Mouse (Mus musculus) midbrain, embryonic 15.5 days (tissue): ENCODE results near the gene Schip1. TPM values are rescaled to one million over a fixed set of nuclear protein-coding genes. Genes with fewer than 3 reads are reported as not detected.

Experiments
- ATAC-seq: fragments of 200-750 bp; cut with Nextera tagmentation; replicated peaks from 2 replicates; pipeline ENCODE4 v1.8.0; 2017; ENCODE audit warnings: moderate TSS enrichment
- H3K27ac ChIP-seq: fragments of 300-500 bp; sonication (generic); 2 replicates; pipeline ENCODE4 v1.5.1; 2015; ENCODE audit warnings: mild to moderate bottlenecking, inconsistent platforms
- H3K27me3 ChIP-seq: fragments of 300-500 bp; sonication (generic); replicated peaks from 2 replicates; pipeline ENCODE4 v1.6.1; 2015; ENCODE audit warnings: inconsistent platforms
- H3K36me3 ChIP-seq: fragments of 300-500 bp; sonication (generic); replicated peaks from 2 replicates; pipeline ENCODE4 v1.6.1; 2015; ENCODE audit warnings: inconsistent platforms
- H3K4me1 ChIP-seq: fragments of 300-500 bp; sonication (generic); 2 replicates; pipeline ENCODE4 v1.6.1; 2015; ENCODE audit warnings: inconsistent platforms
- H3K4me2 ChIP-seq: fragments of 300-500 bp; sonication (generic); 2 replicates; pipeline ENCODE4 v1.6.1; 2015; ENCODE audit warnings: inconsistent platforms, mild to moderate bottlenecking, moderate library complexity
- H3K4me3 ChIP-seq: fragments of 300-500 bp; sonication (generic); 2 replicates; pipeline ENCODE4 v1.5.1; 2015; ENCODE audit warnings: mild to moderate bottlenecking, inconsistent platforms
- H3K9ac ChIP-seq: fragments of 300-500 bp; sonication (generic); 2 replicates; pipeline ENCODE4 v1.6.1; 2015; ENCODE audit warnings: mild to moderate bottlenecking, inconsistent platforms
- H3K9me3 ChIP-seq: fragments of 300-500 bp; sonication (generic); 2 replicates; pipeline ENCODE4 v1.6.1; 2016; ENCODE audit warnings: inconsistent platforms
- WGBS: fragments of 180-500 bp; shearing (Covaris S2); methylation state at CpG from one replicate; pipeline ENCODE4 v1.1.7; 2015; ENCODE audit warnings: mixed read lengths; 5-methylcytosine and 5-hydroxymethylcytosine counted together
- polyA plus RNA-seq: library from polyadenylated mRNA; unstranded; fragments of >200 nt; fragmentation: Nextera tagmentation; extraction: Ambion mirVana; gene quantifications from 2 replicates; pipeline ENCODE4 v1.2.1, GENCODE M21; 2015

The Schip1 gene
- 129 and 137 TPM in 2 replicates for polyA plus RNA-seq

DNA sequence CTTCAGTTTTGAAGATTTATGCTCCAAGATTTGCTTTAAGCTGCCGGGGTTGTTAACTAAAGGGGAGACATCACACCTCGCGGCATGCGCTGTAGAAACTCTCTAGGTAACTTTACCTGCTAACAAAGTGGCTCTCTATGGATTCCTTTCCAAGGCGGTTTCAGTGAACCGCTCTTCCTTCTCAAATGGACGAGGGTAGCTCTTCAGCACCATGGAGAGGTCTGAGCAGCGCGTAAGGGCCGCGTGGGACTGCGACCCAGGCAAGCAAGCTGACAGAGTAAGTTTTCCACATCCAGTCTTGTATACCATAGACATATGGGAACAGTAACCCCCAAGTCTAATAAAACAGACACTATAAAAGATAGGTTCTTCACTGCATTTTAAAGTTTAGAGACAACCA lies at the start of gene Schip1:
Gene Schip1 (plus strand): TSS at position 72 of the 400 bp plus-strand sequence.
- H3K9ac ChIP-seq: no peak within 1 kb of the TSS
- no peaks in the 10 kb centered on the region for H3K4me1 ChIP-seq
- no peak within 1 kb of the TSS for H3K27ac ChIP-seq
- no peak for ATAC-seq
- no peak within 1 kb of the TSS for H3K4me2 ChIP-seq
- H3K4me3 ChIP-seq: no peak within 1 kb of the TSS
- no peaks in the 10 kb centered on the region for H3K27me3 ChIP-seq
- no peaks in the 10 kb centered on the region for H3K36me3 ChIP-seq
- WGBS: 40% methylated on average over 12 of the region's 12 CpGs
- H3K9me3 ChIP-seq: no peaks in the 10 kb centered on the region

DNA sequence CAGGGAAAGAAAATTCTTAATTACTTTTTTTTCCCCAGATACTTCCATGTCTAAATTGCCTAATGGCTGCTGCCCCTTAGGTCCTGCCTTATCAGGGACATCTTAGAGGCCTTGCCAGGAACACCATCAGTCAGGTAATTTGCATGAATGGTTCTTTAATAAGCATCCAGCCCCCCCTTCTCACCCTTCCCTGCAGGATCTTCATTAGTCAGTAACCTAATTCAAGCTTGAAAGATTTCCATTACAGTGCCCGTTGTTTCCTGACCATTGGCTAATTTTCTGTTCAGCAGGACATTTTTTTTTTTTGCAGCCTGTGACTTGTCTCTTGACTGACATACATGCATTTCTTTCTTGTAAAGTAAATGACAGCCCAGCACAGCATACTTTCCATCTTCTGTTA lies 48.8 kb upstream of the Schip1 start:
- Histone ChIP-seq H3K4me3 (no peak overlapping the region), H3K4me1 (0 out of 2 replicates have a peak, but pooled peaks cover 2% of the 10 kb centered on the region), H3K27ac (no peak overlapping the region), H3K4me2 (no peak overlapping the region), H3K36me3 (no peaks in the 10 kb centered on the region), H3K9ac (no peak overlapping the region), H3K9me3 (no peaks in the 10 kb centered on the region), H3K27me3 (no peaks in the 10 kb centered on the region)
- no peak for ATAC-seq
- WGBS: 25% methylated on average over 1 of the region's 1 CpGs

DNA sequence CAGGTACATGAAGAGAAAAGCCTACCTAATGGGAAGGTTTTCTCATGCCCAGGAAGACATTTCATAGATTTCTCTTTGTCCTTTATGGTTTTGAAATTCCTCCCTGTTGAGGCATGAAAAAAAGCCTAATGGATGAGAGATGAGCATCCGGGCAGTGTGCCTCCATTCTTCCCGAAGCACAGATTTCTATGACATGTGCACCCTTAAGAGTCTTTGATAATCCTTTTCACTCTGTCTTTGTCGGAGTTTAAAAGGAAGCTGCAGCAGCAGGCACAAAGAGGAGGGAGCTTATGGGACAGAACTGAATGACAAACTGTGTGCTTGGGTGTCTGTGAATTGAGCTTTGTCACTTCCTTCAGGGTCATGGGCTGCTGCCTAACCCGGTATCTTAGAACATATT lies 45.2 kb upstream of the Schip1 start:
- ATAC-seq: peak; percentile 76
- H3K4me3 ChIP-seq: no peak overlapping the region
- WGBS: 13% methylated on average over 4 of the region's 4 CpGs

DNA sequence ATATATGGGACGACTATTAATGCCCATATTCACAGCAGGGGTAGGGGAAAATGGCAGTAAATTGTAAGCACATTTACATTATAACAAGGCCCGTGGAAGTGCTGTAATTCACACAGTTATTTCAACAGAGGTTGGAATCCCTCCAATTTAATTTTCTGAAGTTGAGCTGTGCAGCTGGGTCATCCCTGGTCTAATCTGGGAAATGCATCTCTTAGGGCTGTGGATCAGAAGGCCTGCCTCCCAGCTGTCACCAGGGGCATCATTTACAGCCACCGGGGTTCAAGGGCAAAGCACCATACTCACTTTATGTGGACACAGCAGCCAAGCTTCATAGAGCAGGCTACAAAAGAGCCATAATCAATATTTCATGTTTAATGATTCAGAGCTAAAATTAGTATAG lies 28.5 kb upstream of the Schip1 start:
- Histone ChIP-seq H3K36me3 (no peaks in the 10 kb centered on the region), H3K9me3 (no peaks in the 10 kb centered on the region), H3K27me3 (no peaks in the 10 kb centered on the region), H3K9ac (no peak overlapping the region), H3K4me3 (no peak overlapping the region), H3K27ac (no peak overlapping the region), H3K4me2 (no peak overlapping the region), H3K4me1 (peaks cover 8% of the 10 kb centered on the region)
- peak; percentile 67; the same call in 1 of the 2 replicates for ATAC-seq
- WGBS: 22% methylated on average over 3 of the region's 3 CpGs

More for the DNA sequence above, 45.2 kb upstream of the Schip1 start:
- no peaks in the 10 kb centered on the region for H3K27me3 ChIP-seq
- H3K36me3 ChIP-seq: no peaks in the 10 kb centered on the region
- no peak overlapping the region for H3K4me2 ChIP-seq
- no peak overlapping the region for H3K9ac ChIP-seq
- H3K9me3 ChIP-seq: no peaks in the 10 kb centered on the region
- 0 out of 2 replicates have a peak, but pooled peaks cover 2% of the 10 kb centered on the region for H3K4me1 ChIP-seq
- no peak overlapping the region for H3K27ac ChIP-seq

DNA sequence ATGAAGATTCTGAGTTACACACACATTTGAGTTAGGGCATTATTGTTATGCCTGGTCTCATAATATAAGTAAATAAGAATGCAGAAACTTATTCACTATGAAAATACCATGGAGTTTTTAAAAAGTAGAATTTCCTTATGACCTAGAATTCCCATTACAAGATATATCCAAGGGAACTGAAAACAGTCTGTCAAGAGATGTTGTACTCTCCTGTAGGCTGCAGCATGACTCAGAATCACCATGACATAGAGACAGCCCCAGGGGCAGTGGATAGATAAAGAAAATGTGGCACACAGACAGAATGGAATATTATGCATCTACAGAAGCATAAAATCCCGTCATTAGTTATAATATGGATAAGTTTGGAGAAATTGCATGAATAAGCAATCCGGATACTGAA lies 21.7 kb upstream of the Schip1 start:
- peaks cover 6% of the 10 kb centered on the region; the same call in 1 of the 2 replicates for H3K4me1 ChIP-seq
- no peaks in the 10 kb centered on the region for H3K36me3 ChIP-seq
- no peaks in the 10 kb centered on the region for H3K27me3 ChIP-seq
- ATAC-seq: no peak
- H3K4me3 ChIP-seq: no peak overlapping the region
- H3K9me3 ChIP-seq: no peaks in the 10 kb centered on the region
- no peak overlapping the region for H3K27ac ChIP-seq
- no peak overlapping the region for H3K4me2 ChIP-seq
- no peak overlapping the region for H3K9ac ChIP-seq
- 89% methylated on average over 2 of the region's 2 CpGs for WGBS

DNA sequence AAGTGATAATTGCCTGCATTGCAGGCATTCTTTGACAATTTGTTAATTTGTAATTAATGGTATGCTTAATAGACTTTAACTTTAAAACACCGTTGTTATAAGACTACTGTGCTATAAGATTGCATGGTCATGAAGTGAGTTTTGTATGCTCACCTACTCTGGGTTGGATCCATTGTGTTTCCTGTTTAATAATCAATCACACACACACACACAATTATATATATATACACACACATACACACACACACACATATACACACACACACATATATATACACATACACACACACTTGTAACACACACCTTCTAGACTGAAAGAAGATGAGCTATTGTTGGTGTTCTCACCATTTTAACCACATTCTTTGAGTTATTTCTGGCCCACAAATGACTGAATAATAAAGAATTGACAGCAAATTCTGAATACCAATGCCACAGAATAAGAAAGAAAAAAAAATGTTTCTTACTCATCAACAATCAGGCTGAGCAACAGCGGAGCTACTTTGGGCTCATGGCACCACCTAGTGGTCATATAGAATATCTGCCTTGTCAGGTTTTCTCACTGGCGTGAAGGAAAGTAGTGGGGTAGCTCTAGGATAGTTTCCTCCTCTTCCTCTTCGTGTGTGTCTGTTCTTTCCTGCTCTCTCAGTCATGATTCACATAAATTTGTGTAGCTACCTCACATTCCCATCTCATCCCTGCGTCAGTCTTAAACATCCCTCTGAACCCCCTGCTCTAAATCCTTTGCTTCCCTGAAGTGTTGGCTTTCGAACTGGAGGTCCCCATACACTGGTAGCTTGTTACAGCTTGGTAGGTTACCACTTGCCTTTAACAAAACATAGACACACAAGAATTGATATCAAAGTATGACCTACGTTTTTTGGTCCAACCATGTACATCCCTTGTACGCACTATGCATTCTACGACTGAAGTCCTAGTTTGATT lies 18.9 kb upstream of the Schip1 start:
- no peaks in the 10 kb centered on the region for H3K27me3 ChIP-seq
- H3K36me3 ChIP-seq: no peaks in the 10 kb centered on the region
- 45% methylated on average over 9 of the region's 9 CpGs for WGBS
- H3K4me2 ChIP-seq: no peak overlapping the region
- peaks cover 6% of the 10 kb centered on the region; the same call in 1 of the 2 replicates for H3K4me1 ChIP-seq
- ATAC-seq: peak; percentile 77
- H3K27ac ChIP-seq: no peak overlapping the region
- no peaks in the 10 kb centered on the region for H3K9me3 ChIP-seq
- H3K4me3 ChIP-seq: no peak overlapping the region
- H3K9ac ChIP-seq: no peak overlapping the region

DNA sequence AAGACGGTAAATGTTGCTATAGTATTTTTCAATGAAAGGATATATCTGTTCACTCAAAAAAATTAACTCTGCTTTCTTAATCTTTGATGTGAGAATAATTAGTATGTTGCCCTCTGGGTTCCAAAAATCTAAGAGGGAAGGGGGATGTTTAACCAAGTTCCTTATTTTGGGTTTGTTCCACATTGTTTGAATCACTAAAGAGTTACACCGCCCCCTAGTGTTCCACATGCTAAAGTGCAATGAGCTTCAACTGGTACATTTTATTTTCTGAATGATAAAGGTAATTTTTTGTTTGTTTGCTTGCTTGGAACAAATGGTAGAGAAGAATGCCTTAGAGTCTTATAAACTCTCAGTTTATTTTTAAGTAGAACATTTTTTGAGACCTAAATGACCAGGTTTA lies 11.1 kb upstream of the Schip1 start:
- Histone ChIP-seq H3K36me3 (no peaks in the 10 kb centered on the region), H3K4me2 (no peak overlapping the region), H3K27me3 (peaks cover 12% of the 10 kb centered on the region), H3K4me3 (no peak overlapping the region), H3K27ac (no peak overlapping the region), H3K9ac (no peak overlapping the region), H3K9me3 (no peaks in the 10 kb centered on the region), H3K4me1 (no peaks in the 10 kb centered on the region)
- 49% methylated on average over 2 of the region's 2 CpGs for WGBS
- no peak for ATAC-seq

DNA sequence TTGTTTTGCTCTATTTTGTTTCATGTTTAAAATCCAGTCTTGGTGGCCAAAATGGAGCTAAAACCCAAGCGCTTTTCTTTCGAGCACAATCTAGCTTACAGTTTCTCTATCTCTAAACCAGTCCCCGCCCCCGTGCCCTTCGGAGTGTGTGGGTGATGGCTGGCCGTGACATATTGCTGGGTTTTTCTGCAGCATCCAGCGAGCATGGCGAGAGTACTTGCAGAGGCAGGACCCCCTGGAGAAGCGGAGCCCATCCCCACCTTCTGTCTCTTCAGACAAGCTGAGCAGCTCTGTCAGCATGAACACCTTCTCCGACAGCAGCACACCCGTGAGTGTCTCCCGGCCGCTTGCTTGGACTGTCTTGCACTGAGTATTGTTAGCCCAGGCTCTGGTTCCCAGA lies 9.5 kb upstream of the Schip1 start:
- Histone ChIP-seq H3K9ac (no peak overlapping the region), H3K4me3 (no peak overlapping the region), H3K9me3 (no peaks in the 10 kb centered on the region), H3K27ac (no peak overlapping the region), H3K4me2 (no peak overlapping the region), H3K27me3 (peaks cover 12% of the 10 kb centered on the region), H3K36me3 (no peaks in the 10 kb centered on the region), H3K4me1 (no peaks in the 10 kb centered on the region)
- no peak for ATAC-seq
- 65% methylated on average over 13 of the region's 13 CpGs for WGBS

DNA sequence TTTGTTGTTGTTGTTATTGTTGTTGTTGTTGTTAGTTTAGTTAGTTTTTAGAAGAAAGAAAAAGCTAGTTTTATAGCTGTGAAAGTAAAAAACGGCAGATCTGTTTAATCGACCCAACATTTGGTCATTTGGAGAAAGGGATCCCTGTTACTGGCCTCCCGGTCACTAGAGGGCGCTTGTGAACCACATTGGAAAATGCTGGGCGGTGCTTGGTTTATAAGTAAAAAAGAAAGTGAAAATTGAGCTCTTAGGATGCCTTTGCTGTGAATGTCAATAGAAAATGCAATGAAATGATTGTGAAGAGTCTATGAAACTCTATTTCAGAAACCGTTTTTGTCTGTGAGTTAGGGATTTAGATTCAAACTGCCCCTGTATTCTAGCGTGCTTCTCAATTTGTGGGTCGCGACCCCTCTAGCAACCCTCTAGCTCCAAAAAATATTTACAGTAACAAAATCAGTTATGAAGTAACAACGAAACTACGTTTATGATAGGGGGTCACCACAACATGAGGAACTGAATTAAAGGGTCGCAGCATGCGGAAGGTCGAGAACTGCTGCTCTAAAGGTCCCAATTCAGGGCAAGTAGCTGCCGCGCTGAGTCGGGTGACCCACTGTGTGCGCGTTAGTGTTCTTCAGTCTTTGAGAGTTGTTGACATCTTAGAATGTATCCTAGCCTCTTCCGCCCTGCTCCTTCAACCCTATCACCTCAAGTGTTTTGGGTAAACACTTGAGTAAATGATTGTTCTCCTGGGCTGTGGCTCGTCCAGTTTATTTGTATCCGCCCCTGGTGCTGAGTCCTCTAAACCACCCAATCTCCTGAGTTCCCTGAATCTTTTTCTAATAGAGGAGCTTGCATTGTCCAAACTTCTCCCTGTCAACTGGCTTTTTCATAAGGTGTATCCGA lies 8.0 kb upstream of the Schip1 start:
- WGBS: 57% methylated on average over 23 of the region's 23 CpGs
- Histone ChIP-seq H3K4me2 (peak overlapping the region; percentile 26), H3K4me3 (no peak overlapping the region), H3K9me3 (no peaks in the 10 kb centered on the region), H3K4me1 (no peaks in the 10 kb centered on the region), H3K27ac (no peak overlapping the region), H3K27me3 (peaks cover 12% of the 10 kb centered on the region), H3K36me3 (no peaks in the 10 kb centered on the region), H3K9ac (no peak overlapping the region)
- no peak for ATAC-seq

DNA sequence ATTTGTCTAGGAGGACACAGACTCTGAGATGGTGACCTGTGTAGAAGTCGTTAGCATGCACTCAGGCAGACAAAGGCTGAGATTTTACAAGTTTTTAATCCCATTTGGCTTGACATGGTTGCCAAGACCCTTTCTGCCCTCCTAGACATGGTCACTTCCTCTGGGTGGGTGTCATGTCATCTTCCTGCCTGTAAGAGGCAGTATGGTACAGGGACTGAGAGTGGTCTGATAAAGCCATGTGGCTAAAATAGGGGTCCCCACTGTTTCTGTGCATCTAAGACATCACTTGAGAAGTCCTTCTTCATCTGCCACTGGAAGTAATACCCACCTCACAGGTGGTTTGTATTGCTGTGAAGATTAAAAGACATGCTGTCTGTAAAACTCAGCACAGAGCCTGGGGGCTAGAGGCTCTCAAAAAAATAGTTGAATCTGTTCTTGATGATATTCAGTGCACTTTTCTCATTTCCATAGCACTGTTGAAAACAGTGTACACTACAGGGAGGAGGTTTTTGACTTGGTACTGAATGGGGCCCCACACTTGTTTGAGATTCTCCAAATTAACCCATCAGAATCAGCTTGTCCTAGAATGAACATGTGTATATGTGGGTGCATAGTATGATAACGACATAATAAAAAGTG lies 5.3 kb upstream of the Schip1 start:
- no peaks in the 10 kb centered on the region for H3K9me3 ChIP-seq
- peaks cover 12% of the 10 kb centered on the region for H3K27me3 ChIP-seq
- H3K4me3 ChIP-seq: no peak overlapping the region

DNA sequence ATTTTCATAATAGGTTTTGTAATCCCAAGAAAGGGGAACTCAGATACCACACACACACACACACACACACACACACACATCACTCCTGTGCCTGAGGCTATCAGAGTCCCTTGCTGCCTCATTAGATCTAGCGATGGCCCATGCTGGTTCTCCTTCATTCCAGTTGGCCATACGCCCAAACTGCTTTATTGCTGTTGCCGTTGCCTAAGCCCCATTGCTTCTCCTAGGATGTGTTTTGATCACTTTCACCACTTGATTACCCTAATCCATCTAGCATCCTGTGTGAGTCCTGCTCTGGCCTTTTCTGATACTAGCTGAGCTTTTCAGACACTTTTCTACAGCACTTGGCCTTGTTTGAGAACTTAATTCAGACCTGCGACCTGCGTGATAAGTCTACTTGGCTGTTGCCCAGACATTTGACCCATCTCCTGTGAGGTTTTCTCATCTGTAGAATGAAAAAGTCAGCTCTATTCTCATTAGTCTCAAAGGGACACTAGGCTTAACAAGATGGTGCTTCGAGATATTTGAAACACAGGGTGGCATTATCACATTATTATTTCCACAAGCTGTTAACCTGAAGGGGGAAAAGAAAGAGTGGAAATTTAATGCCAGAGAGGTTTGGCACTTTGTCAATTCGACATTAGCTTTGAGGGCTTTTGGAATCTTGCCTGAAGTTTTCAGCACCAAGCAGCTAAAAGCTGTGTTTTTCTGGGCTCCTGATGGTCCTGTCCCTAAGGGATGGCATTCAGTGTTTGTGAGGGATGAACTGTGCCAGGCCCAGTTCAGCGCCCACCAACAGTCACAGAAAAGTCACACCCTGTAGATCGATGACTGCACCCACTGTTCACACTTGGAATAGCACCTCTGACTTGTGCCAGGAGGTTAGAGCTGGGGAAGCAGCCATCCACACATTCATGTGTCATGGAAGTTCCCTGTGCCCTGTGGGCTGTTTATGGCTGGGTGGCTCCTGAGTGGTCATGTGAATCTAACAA lies 7.1 kb downstream of the Schip1 start:
- WGBS: 51% methylated on average over 9 of the region's 9 CpGs
- H3K4me2 ChIP-seq: no peak overlapping the region
- peak; percentile 77 for ATAC-seq
- no peak overlapping the region for H3K9ac ChIP-seq
- no peak overlapping the region for H3K27ac ChIP-seq
- no peaks in the 10 kb centered on the region for H3K9me3 ChIP-seq
- H3K4me1 ChIP-seq: peaks cover 7% of the 10 kb centered on the region; the same call in 1 of the 2 replicates
- H3K4me3 ChIP-seq: no peak overlapping the region
- no peaks in the 10 kb centered on the region for H3K27me3 ChIP-seq
- H3K36me3 ChIP-seq: no peaks in the 10 kb centered on the region

More for the DNA sequence above, 5.3 kb upstream of the Schip1 start:
- H3K9ac ChIP-seq: no peak overlapping the region
- H3K27ac ChIP-seq: no peak overlapping the region
- no peak overlapping the region for H3K4me2 ChIP-seq
- no peaks in the 10 kb centered on the region for H3K36me3 ChIP-seq
- no peaks in the 10 kb centered on the region for H3K4me1 ChIP-seq
- WGBS: 47% methylated on average over 2 of the region's 2 CpGs
- peak; percentile 65 for ATAC-seq
